Mouse (Mus musculus) liver, embryonic 14.5 days (tissue): ENCODE results near the gene 4930548H24Rik.

Source experiments
- CTCF ChIP-seq: IDR thresholded peaks from 2 replicates; pipeline ENCODE4 v1.5.1; 2016; ENCODE audit warnings: antibody characterized with exemption, low read depth, control low read depth
- EP300 ChIP-seq: IDR thresholded peaks from 2 replicates; pipeline ENCODE4 v1.6.1; 2016; ENCODE audit warnings: antibody characterized with exemption, low read depth

DNA sequence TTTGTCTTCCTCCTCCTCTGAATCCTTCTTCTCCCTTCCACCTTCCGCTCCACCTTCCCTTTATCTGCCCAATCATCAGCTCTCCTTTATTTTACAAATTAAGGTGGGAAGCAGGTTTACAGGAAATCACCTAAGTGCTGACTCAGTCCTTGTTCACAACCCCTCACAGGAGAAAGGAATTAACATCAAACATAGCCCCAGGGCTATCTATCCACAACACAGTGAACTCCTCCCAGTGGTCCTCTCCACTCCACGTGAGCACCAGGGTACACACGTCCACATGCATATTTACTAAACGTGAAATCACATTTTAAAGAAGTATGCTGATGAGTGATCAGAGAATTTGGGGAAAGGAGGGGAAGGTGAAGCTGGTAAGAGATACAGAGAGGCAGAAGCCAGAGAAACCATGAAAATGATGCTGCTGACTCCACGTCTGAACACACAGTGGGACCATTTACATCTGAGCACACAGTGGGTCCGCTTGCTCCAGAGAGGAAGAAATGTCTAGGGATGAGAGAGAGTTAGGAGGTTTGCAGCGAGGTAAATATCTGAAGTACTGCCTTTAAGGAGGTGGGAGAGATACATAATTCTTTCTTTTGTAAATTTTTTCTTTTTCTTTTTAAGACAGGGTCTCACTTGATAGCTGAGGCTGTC, 3.7 kb downstream of the 4930548H24Rik start:
- no peak for TF ChIP-seq CTCF
- TF ChIP-seq EP300, result no peak
